Mouse (Mus musculus): ENCODE data around the gene Lrrc56. TPM values are rescaled to one million over a fixed set of nuclear protein-coding genes. Genes with fewer than 3 reads are reported as not detected.

Gene Lrrc56
- polyA plus RNA-seq, 1 experiment, result 7.4 TPM

DNA sequence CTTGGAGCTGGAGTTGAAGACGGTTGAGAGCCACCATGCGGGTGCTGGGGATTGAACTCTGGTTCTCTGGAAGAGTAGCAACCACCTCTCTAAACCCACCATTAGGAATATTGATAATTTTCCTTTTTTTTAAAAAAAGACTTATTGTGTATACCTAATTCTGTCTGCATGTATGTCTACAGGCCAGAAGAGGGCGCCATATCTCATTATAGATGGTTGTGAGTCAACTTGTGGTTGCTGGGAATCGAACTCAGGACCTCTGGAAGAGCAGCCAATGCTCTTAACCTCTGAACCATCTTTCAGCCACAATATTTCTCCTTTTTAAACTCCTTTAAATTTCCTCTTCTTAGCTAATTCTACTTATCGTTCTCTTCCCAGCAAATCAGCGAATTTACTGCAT, 32.6 kb downstream of the Lrrc56 start:
- 93% methylated on average over 6 of the region's 6 CpGs for WGBS
- peaks cover under 1% of the 10 kb centered on the region; the same call in 1 of the 2 replicates for H3K36me3 ChIP-seq (ENCODE audit: control insufficient read depth, insufficient read depth, low read length)
- no peak for TF ChIP-seq CTCF (IDR thresholded peaks at IDR 0.05; ENCODE audit: borderline replicate concordance, control insufficient read depth, extremely low read depth, insufficient read depth, low read length, poor library complexity)
- H3K27me3 ChIP-seq (ENCODE audit: control insufficient read depth, insufficient read depth, low read length), result no peaks in the 10 kb centered on the region
- no peak for DNase-seq
- peaks cover 26% of the 10 kb centered on the region for H3K4me1 ChIP-seq (replicated peaks; ENCODE audit: control insufficient read depth, insufficient read depth, low read length)
- H3K27ac ChIP-seq (ENCODE audit: control insufficient read depth, insufficient read depth, low read length), result no peak overlapping the region
- no peak overlapping the region for H3K4me3 ChIP-seq (ENCODE audit: control insufficient read depth, insufficient read depth, low read length)

GRCm38 (mm10) chr7:141227796-141228195, 33.8 kb downstream of the Lrrc56 start:
- Histone ChIP-seq H3K27ac (ENCODE audit: control insufficient read depth, insufficient read depth, low read length) (no peak overlapping the region), H3K27me3 (ENCODE audit: control insufficient read depth, insufficient read depth, low read length) (no peaks in the 10 kb centered on the region), H3K4me1 (replicated peaks; ENCODE audit: control insufficient read depth, insufficient read depth, low read length) (peaks cover 17% of the 10 kb centered on the region), H3K36me3 (ENCODE audit: control insufficient read depth, insufficient read depth, low read length) (peaks cover 13% of the 10 kb centered on the region), H3K4me3 (ENCODE audit: control insufficient read depth, insufficient read depth, low read length) (no peak overlapping the region)
- 94% methylated on average over 4 of the region's 4 CpGs for WGBS
- DNase-seq, result no peak
- TF ChIP-seq POLR2A (IDR thresholded peaks at IDR 0.05; ENCODE audit: control insufficient read depth, extremely low read depth, insufficient read depth, low read length, poor library complexity) (no peak), CTCF (IDR thresholded peaks at IDR 0.05; ENCODE audit: borderline replicate concordance, control insufficient read depth, extremely low read depth, insufficient read depth, low read length, poor library complexity) (no peak)

DNA sequence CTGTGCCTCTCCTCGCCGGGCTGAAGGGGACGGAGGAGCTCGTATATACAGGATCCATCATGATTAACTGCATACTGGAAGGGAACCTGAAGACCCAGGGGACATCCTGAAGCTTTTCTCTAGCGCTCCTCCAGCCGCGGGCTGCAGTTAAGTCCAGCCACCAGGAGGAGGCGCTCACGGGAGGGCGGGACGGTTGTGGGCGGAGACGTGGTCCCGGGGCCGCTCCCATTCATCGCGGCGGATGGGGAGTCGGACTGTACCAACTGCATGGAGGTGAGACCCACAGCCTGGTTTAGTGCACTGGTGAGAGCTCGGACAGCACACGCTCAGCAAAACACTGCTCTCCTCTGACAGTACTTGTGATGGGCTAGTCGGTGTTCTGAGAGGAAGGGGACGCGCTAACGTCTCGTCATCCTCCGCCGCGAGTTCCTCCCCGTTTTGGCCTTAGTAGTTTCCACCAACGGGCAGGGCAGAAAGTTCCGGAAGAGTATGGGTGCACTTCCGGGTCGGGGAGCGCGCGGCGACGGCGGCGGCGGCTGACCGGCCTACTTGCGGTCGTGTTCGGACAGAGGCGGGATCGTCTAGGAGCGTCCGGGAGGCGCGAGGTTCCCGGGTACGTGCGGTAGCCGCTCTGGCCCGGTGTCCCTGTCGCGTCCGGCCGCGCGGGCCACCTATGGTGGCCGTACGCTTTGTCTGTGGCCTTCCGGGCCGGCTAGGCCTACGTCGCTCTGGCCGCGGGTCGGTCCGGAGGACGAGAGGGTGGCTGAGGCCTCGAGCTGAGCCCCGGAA, 34.5 kb downstream of the Lrrc56 start, which contains the start of gene Phrf1:
TSS of gene Phrf1 (plus strand) at position 506 of the 789 bp plus-strand sequence.
- TF ChIP-seq CTCF (IDR thresholded peaks at IDR 0.05; ENCODE audit: borderline replicate concordance, control insufficient read depth, extremely low read depth, insufficient read depth, low read length, poor library complexity), result peak; percentile 96
- TF ChIP-seq POLR2A (IDR thresholded peaks at IDR 0.05; ENCODE audit: control insufficient read depth, extremely low read depth, insufficient read depth, low read length, poor library complexity), result peak; percentile 57; the same call in 1 of the 2 replicates
- WGBS, result under 1% methylated on average over 76 of the region's 76 CpGs

DNA sequence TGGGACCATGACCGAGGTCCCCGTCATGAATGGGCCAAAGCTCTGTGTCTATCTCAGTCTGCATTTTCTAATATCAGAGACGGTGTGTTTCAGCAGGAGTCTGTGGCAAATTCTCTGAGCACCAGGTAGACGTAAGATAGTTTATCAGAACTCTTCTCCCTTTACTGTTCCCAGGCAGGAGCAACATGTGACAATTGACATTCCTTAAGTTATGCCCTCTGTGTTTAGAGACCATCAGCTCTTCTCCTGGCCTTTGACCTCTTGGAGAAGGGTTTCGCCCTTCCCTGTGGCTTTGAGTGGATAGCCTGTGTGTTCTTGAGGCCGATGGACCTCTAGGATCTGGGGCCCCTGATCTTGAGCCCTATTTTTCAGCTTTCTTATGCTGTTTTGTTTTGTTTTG, 35.7 kb downstream of the Lrrc56 start:
- TF ChIP-seq CTCF (IDR thresholded peaks at IDR 0.05; ENCODE audit: borderline replicate concordance, control insufficient read depth, extremely low read depth, insufficient read depth, low read length, poor library complexity) (no peak), POLR2A (IDR thresholded peaks at IDR 0.05; ENCODE audit: control insufficient read depth, extremely low read depth, insufficient read depth, low read length, poor library complexity) (no peak)
- H3K4me3 ChIP-seq (ENCODE audit: control insufficient read depth, insufficient read depth, low read length), result peak overlapping the region; percentile 99
- H3K27ac ChIP-seq (ENCODE audit: control insufficient read depth, insufficient read depth, low read length), result no peak overlapping the region
- 63% methylated on average over 6 of the region's 6 CpGs for WGBS
- no peaks in the 10 kb centered on the region for H3K27me3 ChIP-seq (ENCODE audit: control insufficient read depth, insufficient read depth, low read length)
- peaks cover 29% of the 10 kb centered on the region for H3K36me3 ChIP-seq (ENCODE audit: control insufficient read depth, insufficient read depth, low read length)
- peaks cover 17% of the 10 kb centered on the region for H3K4me1 ChIP-seq (replicated peaks; ENCODE audit: control insufficient read depth, insufficient read depth, low read length)
- DNase-seq, result no peak

More for the DNA sequence above, 34.5 kb downstream of the Lrrc56 start, which contains the start of gene Phrf1:
- Histone ChIP-seq H3K27me3 (ENCODE audit: control insufficient read depth, insufficient read depth, low read length) (no peaks in the 10 kb centered on the region), H3K4me1 (replicated peaks; ENCODE audit: control insufficient read depth, insufficient read depth, low read length) (peaks cover 17% of the 10 kb centered on the region), H3K27ac (ENCODE audit: control insufficient read depth, insufficient read depth, low read length) (peak within 1 kb of the TSS; percentile 67), H3K4me3 (ENCODE audit: control insufficient read depth, insufficient read depth, low read length) (peak within 1 kb of the TSS; percentile 99), H3K36me3 (ENCODE audit: control insufficient read depth, insufficient read depth, low read length) (peaks cover 20% of the 10 kb centered on the region)
- DNase-seq, result peak; percentile 92

DNA sequence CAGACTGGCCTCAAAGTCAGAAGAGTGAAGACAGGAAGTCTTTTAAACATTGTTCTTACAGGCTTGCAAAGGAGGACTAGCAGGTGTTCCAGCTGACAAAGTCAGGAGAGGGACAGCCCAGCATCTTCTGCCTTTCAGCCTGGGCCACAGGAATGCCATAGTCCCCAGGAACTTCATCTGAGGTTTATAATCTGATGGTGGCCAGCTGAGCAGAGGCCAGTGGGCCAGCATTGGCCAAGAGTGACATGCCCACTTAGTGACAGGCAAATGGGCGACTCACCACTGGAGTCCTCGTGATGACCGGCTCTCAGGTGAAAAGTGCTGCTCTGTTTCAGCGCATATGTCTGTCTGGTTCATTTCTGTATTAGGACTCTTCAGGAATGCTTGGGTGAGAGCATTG, 36.6 kb downstream of the Lrrc56 start:
- peaks cover 29% of the 10 kb centered on the region for H3K36me3 ChIP-seq (ENCODE audit: control insufficient read depth, insufficient read depth, low read length)
- peaks cover 20% of the 10 kb centered on the region for H3K4me1 ChIP-seq (replicated peaks; ENCODE audit: control insufficient read depth, insufficient read depth, low read length)
- peak overlapping the region; percentile 44; the same call in 1 of the 2 replicates for H3K27ac ChIP-seq (ENCODE audit: control insufficient read depth, insufficient read depth, low read length)
- no peak for DNase-seq
- TF ChIP-seq POLR2A (IDR thresholded peaks at IDR 0.05; ENCODE audit: control insufficient read depth, extremely low read depth, insufficient read depth, low read length, poor library complexity) (no peak), CTCF (IDR thresholded peaks at IDR 0.05; ENCODE audit: borderline replicate concordance, control insufficient read depth, extremely low read depth, insufficient read depth, low read length, poor library complexity) (no peak)
- H3K4me3 ChIP-seq (ENCODE audit: control insufficient read depth, insufficient read depth, low read length), result no peak overlapping the region
- 97% methylated on average over 4 of the region's 4 CpGs for WGBS
- no peaks in the 10 kb centered on the region for H3K27me3 ChIP-seq (ENCODE audit: control insufficient read depth, insufficient read depth, low read length)

DNA sequence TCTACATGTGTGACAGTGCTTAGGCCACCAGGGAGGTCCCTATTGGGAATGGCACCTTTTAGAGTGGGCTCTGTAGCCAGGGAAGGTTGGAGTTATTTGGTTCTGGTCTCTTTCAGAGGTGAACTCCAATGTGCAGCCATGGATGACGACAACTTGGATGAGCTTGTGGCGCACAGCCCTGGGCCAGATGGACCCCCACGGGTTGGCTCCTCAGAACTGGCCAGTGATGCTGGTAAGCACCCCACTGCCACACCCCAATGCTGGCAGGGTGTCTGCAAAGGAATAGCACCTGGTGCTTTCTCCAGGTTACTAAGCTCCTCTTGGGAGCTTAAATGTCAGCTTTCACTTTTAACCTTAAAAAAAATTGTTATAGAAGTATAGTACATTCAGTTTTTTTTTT, 37.2 kb downstream of the Lrrc56 start:
- 88% methylated on average over 3 of the region's 3 CpGs for WGBS
- no peaks in the 10 kb centered on the region for H3K27me3 ChIP-seq (ENCODE audit: control insufficient read depth, insufficient read depth, low read length)
- H3K36me3 ChIP-seq (ENCODE audit: control insufficient read depth, insufficient read depth, low read length), result peaks cover 35% of the 10 kb centered on the region
- DNase-seq, result no peak
- TF ChIP-seq POLR2A (IDR thresholded peaks at IDR 0.05; ENCODE audit: control insufficient read depth, extremely low read depth, insufficient read depth, low read length, poor library complexity) (no peak), CTCF (IDR thresholded peaks at IDR 0.05; ENCODE audit: borderline replicate concordance, control insufficient read depth, extremely low read depth, insufficient read depth, low read length, poor library complexity) (no peak)
- H3K4me3 ChIP-seq (ENCODE audit: control insufficient read depth, insufficient read depth, low read length), result no peak overlapping the region
- H3K4me1 ChIP-seq (replicated peaks; ENCODE audit: control insufficient read depth, insufficient read depth, low read length), result peaks cover 24% of the 10 kb centered on the region
- H3K27ac ChIP-seq (ENCODE audit: control insufficient read depth, insufficient read depth, low read length), result no peak overlapping the region

Measured in thymus, adult 2 months (tissue).